Mouse (Mus musculus) forebrain, embryonic 12.5 days (tissue): ENCODE data around the gene Snx11. TPM values are rescaled to one million over a fixed set of nuclear protein-coding genes. Genes with fewer than 3 reads are reported as not detected.
A peak's percentile ranks its signal among the peaks of the same experiment; 100 is the strongest.

ENCODE experiments used
- ATAC-seq: fragments of 200-750 bp; cut with Nextera tagmentation; 2 replicates; pipeline ENCODE4 v1.8.0; 2017; ENCODE audit warnings: moderate TSS enrichment; ENCODE audit not compliant: low FRiP score
- H3K27ac ChIP-seq: fragments of 300-500 bp; sonication (generic); 2 replicates; pipeline ENCODE4 v1.5.1; 2016; ENCODE audit warnings: mild to moderate bottlenecking
- H3K27me3 ChIP-seq: fragments of 300-500 bp; sonication (generic); 2 replicates; pipeline ENCODE4 v1.6.1; 2016; ENCODE audit warnings: mild to moderate bottlenecking
- H3K36me3 ChIP-seq: fragments of 300-500 bp; sonication (generic); replicated peaks from 2 replicates; pipeline ENCODE4 v1.6.1; 2016; ENCODE audit warnings: mild to moderate bottlenecking
- H3K4me1 ChIP-seq: fragments of 300-500 bp; sonication (generic); 2 replicates; pipeline ENCODE4 v1.6.1; 2016
- H3K4me2 ChIP-seq: fragments of 300-500 bp; sonication (generic); 2 replicates; pipeline ENCODE4 v1.6.1; 2016; ENCODE audit warnings: mild to moderate bottlenecking, moderate library complexity
- H3K4me3 ChIP-seq: fragments of 300-500 bp; sonication (generic); replicated peaks from 2 replicates; pipeline ENCODE4 v1.5.1; 2016; ENCODE audit warnings: mild to moderate bottlenecking
- H3K9ac ChIP-seq: fragments of 300-500 bp; sonication (generic); 2 replicates; pipeline ENCODE4 v1.6.1; 2016; ENCODE audit warnings: mild to moderate bottlenecking
- H3K9me3 ChIP-seq: fragments of 300-500 bp; sonication (generic); 2 replicates; pipeline ENCODE4 v1.6.1; 2016
- WGBS: fragments of 180-500 bp; shearing (Covaris S2); methylation state at CpG from one replicate; pipeline ENCODE4 v1.1.7; 2016; 5-methylcytosine and 5-hydroxymethylcytosine counted together
- polyA plus RNA-seq: library from polyadenylated mRNA; unstranded; fragments of >200 nt; fragmentation: Nextera tagmentation; extraction: Ambion mirVana; gene quantifications from 2 replicates; pipeline ENCODE4 v1.2.1, GENCODE M21; 2016

Gene Snx11
- polyA plus RNA-seq, 1 experiment from 2014 or later, result 31.0 TPM

DNA sequence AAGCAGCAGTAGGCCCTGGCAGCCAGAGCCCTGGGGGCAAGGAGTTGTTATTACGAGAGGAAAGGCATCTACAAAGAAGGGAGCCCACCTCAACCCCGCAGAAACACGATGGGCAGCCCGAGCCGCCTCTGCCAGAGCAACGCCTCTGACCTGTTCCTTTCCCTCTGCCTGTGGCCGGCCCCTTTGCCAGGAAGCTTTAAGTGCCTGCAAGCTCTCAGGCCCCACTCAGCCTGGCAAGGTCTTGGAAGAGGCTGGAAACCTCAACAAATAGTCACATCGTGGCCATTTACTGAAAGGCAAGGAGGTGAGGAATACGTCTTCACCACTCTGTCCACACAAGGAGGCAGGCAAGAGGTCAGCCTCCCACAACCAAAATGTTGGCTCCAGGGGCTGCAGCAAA, 9.1 kb downstream of the Snx11 start:
- Histone ChIP-seq H3K4me2 (no peak overlapping the region), H3K9ac (no peak overlapping the region), H3K27ac (peak overlapping the region; percentile 86), H3K27me3 (no peaks in the 10 kb centered on the region), H3K4me1 (peaks cover 46% of the 10 kb centered on the region), H3K36me3 (peaks cover 56% of the 10 kb centered on the region), H3K9me3 (no peaks in the 10 kb centered on the region), H3K4me3 (no peak overlapping the region)
- WGBS, result 63% methylated on average over 9 of the region's 9 CpGs
- ATAC-seq, result no peak

- H3K9ac ChIP-seq, result no peak overlapping the region
Observed at GRCm38 (mm10) chr11:96767096-96767495, 10.3 kb downstream of the Snx11 start.

GRCm38 (mm10) chr11:96766555-96766954, 10.8 kb downstream of the Snx11 start:
- no peak overlapping the region for H3K4me3 ChIP-seq
- H3K27ac ChIP-seq, result peak overlapping the region; percentile 86
- peaks cover 39% of the 10 kb centered on the region for H3K36me3 ChIP-seq
- H3K27me3 ChIP-seq, result no peaks in the 10 kb centered on the region
- H3K9me3 ChIP-seq, result no peaks in the 10 kb centered on the region
- ATAC-seq, result no peak
- 75% methylated on average over 12 of the region's 12 CpGs for WGBS
- H3K4me1 ChIP-seq, result peaks cover 48% of the 10 kb centered on the region
- H3K4me2 ChIP-seq, result no peak overlapping the region
- H3K9ac ChIP-seq, result no peak overlapping the region

More at GRCm38 (mm10) chr11:96767096-96767495, 10.3 kb downstream of the Snx11 start:
- Histone ChIP-seq H3K27me3 (no peaks in the 10 kb centered on the region), H3K9me3 (no peaks in the 10 kb centered on the region), H3K4me1 (peaks cover 48% of the 10 kb centered on the region), H3K4me3 (no peak overlapping the region), H3K27ac (peak overlapping the region; percentile 86), H3K4me2 (no peak overlapping the region; the same call in 1 of the 2 replicates), H3K36me3 (peaks cover 45% of the 10 kb centered on the region)
- 18% methylated on average over 7 of the region's 7 CpGs for WGBS
- peak; percentile 75 for ATAC-seq

- WGBS, result 83% methylated on average over 7 of the region's 7 CpGs
- H3K9ac ChIP-seq, result no peak overlapping the region
- H3K36me3 ChIP-seq, result peaks cover 30% of the 10 kb centered on the region
- no peaks in the 10 kb centered on the region for H3K27me3 ChIP-seq
- H3K27ac ChIP-seq, result peak overlapping the region; percentile 86; the same call in 1 of the 2 replicates
- H3K9me3 ChIP-seq, result no peaks in the 10 kb centered on the region
- H3K4me3 ChIP-seq, result no peak overlapping the region
- peaks cover 48% of the 10 kb centered on the region for H3K4me1 ChIP-seq
- no peak overlapping the region for H3K4me2 ChIP-seq
- no peak for ATAC-seq
Observed at GRCm38 (mm10) chr11:96765645-96766044, 11.7 kb downstream of the Snx11 start.

- Histone ChIP-seq H3K4me1 (peaks cover 48% of the 10 kb centered on the region), H3K9me3 (no peaks in the 10 kb centered on the region), H3K4me2 (no peak overlapping the region; the same call in 1 of the 2 replicates), H3K4me3 (no peak overlapping the region), H3K9ac (peak overlapping the region; percentile 33; the same call in 1 of the 2 replicates), H3K27me3 (no peaks in the 10 kb centered on the region), H3K36me3 (peaks cover 21% of the 10 kb centered on the region), H3K27ac (peak overlapping the region; percentile 66; the same call in 1 of the 2 replicates)
- 30% methylated on average over 13 of the region's 13 CpGs for WGBS
- no peak; the same call in 1 of the 2 replicates for ATAC-seq
Observed at GRCm38 (mm10) chr11:96764511-96765350, 12.6 kb downstream of the Snx11 start.

DNA sequence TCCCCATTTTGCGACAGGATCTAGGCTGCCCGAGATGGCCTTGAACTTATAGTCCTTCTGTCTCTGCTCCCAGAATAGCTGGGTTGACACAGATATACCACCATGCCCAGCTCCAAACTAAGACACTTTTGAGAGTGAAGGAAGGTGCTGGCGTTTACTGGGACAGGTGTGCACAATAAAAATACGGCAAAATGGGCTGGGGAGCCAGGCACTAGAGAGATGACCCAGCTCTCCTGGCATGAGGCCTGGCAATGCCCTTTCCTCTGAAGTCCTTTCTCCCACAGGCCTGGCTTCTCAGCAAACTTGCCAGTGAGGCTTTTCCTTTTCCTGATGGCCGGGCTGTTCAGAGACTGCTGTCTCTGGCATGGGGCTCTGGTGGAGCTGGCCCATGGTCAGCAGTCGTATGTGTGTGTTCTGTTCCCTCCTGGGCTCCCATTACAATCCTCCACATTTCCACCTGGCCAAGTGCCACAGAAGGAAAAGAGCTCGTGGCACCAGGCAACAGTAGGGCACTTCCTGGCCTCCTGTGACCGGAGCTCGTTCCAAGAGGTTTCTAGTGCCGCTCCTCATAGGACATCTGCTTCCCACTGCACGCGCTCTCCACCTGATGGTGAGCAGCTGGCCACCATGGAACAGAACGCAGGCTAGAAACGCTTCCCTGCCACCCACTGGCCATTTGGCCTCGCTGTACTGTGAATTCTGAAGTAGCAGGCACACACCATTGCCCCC, 14.5 kb downstream of the Snx11 start:
- peaks cover 44% of the 10 kb centered on the region for H3K4me1 ChIP-seq

DNA sequence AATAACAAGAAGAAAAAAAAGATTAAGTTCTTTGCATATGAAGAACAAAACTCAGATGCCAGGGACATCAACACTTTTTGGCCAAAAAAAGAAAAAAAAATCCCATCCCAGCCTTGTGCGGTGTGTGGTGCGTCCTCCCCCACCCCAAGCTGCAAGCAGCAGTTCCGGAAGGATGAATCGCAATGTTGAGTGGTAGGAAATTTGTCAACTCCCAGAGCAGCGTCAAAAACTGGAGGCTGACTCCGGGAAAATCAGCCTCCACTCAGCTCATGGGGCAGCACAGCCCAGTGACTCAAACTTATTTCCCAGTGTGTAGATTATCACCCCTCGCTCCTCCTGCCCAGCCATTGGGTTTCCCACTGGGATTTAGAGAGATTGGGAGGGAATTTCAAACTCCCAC, 15.4 kb downstream of the Snx11 start:
- no peaks in the 10 kb centered on the region for H3K27me3 ChIP-seq
- no peaks in the 10 kb centered on the region for H3K9me3 ChIP-seq
- H3K9ac ChIP-seq, result no peak overlapping the region
- H3K4me2 ChIP-seq, result no peak overlapping the region
- peaks cover 35% of the 10 kb centered on the region for H3K4me1 ChIP-seq
- no peak for ATAC-seq
- no peaks in the 10 kb centered on the region for H3K36me3 ChIP-seq
- WGBS, result 87% methylated on average over 7 of the region's 7 CpGs
- H3K27ac ChIP-seq, result no peak overlapping the region
- H3K4me3 ChIP-seq, result no peak overlapping the region

More for the DNA sequence above, 14.5 kb downstream of the Snx11 start:
- Histone ChIP-seq H3K36me3 (peaks cover 3% of the 10 kb centered on the region; the same call in 1 of the 2 replicates), H3K27ac (no peak overlapping the region), H3K9ac (no peak overlapping the region), H3K4me3 (no peak overlapping the region), H3K27me3 (no peaks in the 10 kb centered on the region), H3K9me3 (no peaks in the 10 kb centered on the region), H3K4me2 (no peak overlapping the region)
- ATAC-seq, result no peak
- WGBS, result 81% methylated on average over 15 of the region's 15 CpGs

GRCm38 (mm10) chr11:96760042-96760441, 17.3 kb downstream of the Snx11 start:
- peaks cover 18% of the 10 kb centered on the region for H3K4me1 ChIP-seq
- H3K4me2 ChIP-seq, result no peak overlapping the region
- WGBS, result 42% methylated on average over 3 of the region's 3 CpGs
- no peak overlapping the region for H3K4me3 ChIP-seq
- H3K9me3 ChIP-seq, result no peaks in the 10 kb centered on the region
- no peaks in the 10 kb centered on the region for H3K36me3 ChIP-seq
- H3K9ac ChIP-seq, result no peak overlapping the region
- no peaks in the 10 kb centered on the region for H3K27me3 ChIP-seq
- H3K27ac ChIP-seq, result no peak overlapping the region
- 0 out of 2 replicates have a peak, but pooled peaks have one; percentile 11 for ATAC-seq

GRCm38 (mm10) chr11:96758402-96758801, 19.0 kb downstream of the Snx11 start:
- Histone ChIP-seq H3K36me3 (no peaks in the 10 kb centered on the region), H3K9ac (no peak overlapping the region), H3K4me1 (peaks cover 3% of the 10 kb centered on the region; the same call in 1 of the 2 replicates), H3K27ac (no peak overlapping the region), H3K9me3 (no peaks in the 10 kb centered on the region), H3K4me2 (no peak overlapping the region), H3K4me3 (no peak overlapping the region), H3K27me3 (no peaks in the 10 kb centered on the region)
- 76% methylated on average over 5 of the region's 5 CpGs for WGBS
- ATAC-seq, result no peak

DNA sequence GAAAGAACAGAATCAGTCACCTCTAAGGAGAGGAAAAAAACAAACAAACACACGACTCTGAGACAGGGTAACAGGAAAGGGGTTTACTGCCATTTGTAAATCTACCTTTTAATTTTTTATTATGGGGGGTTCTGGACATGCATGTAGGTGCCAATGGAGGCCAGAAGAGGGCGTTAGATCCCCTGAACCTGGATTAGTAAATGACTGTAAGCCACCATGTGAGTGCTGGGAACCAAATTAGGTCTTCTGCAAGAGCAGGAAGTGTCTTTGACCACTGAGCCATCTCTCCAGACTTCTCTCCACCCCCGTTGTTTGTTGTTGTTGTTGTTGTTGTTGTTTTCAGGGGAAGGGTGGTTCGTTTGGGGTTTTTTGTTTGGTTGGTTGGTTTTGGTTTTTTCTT, 19.9 kb downstream of the Snx11 start:
- Histone ChIP-seq H3K27me3 (no peaks in the 10 kb centered on the region), H3K9me3 (no peaks in the 10 kb centered on the region), H3K4me1 (no peaks in the 10 kb centered on the region), H3K27ac (no peak overlapping the region), H3K4me2 (no peak overlapping the region), H3K4me3 (no peak overlapping the region), H3K9ac (no peak overlapping the region), H3K36me3 (no peaks in the 10 kb centered on the region)
- no peak for ATAC-seq
- 58% methylated on average over 4 of the region's 4 CpGs for WGBS

DNA sequence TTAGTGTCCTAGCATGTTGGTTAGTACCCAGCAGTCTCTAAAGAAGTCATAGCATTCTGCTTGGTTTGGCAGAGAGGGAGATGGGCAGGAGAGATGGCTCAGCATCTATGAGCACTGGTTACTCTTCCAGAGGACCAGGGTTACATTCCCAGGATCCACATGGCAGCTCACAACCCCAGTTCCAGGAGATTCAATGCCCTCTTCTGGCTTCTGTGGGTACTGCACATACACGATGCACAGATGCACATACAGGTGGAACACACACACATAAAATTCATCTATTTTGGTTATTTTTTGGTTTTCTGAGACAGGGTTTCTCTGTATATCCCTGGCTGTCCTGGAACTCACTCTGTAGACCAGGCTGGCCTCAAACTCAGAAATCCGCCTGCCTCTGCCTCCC, 22.1 kb downstream of the Snx11 start:
- Histone ChIP-seq H3K4me3 (no peak overlapping the region), H3K27me3 (no peaks in the 10 kb centered on the region), H3K36me3 (no peaks in the 10 kb centered on the region), H3K27ac (no peak overlapping the region), H3K4me1 (no peaks in the 10 kb centered on the region), H3K9ac (no peak overlapping the region), H3K9me3 (no peaks in the 10 kb centered on the region), H3K4me2 (no peak overlapping the region)
- 96% methylated on average over 2 of the region's 2 CpGs for WGBS
- no peak for ATAC-seq

DNA sequence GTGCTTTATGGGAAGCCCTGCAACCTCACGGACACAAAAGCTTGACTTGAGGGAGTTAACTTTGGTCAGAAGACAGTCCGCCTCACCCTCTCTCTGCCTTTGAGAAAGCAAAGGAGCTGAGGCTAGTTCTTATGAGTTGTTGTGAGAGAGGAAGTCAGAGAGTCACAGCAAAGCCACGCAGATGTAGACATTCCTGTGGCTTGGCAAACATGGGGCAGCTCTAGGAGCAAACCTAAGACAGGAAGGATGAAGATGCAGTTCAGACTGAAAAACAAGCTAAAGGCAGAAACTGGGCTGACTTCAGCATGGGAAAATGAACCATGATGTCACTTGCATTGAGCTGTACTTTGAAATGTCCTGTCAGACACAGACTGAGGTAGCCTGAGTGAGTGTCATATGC, 29.8 kb downstream of the Snx11 start:
- H3K9me3 ChIP-seq, result no peaks in the 10 kb centered on the region
- no peak overlapping the region for H3K4me3 ChIP-seq
- H3K4me1 ChIP-seq, result peaks cover 17% of the 10 kb centered on the region
- H3K36me3 ChIP-seq, result no peaks in the 10 kb centered on the region
- peaks cover 44% of the 10 kb centered on the region for H3K27me3 ChIP-seq
- ATAC-seq, result no peak
- H3K27ac ChIP-seq, result no peak overlapping the region
- 47% methylated on average over 3 of the region's 3 CpGs for WGBS
- no peak overlapping the region for H3K4me2 ChIP-seq
- H3K9ac ChIP-seq, result no peak overlapping the region
